Mouse (Mus musculus): Measurements from ENCODE around the gene Aen. TPM values are rescaled to one million over a fixed set of nuclear protein-coding genes. Genes with fewer than 3 reads are reported as not detected.
A peak's percentile ranks its signal among the peaks of the same experiment; 100 is the strongest.

Gene Aen
- polyA plus RNA-seq, 1 experiment from 2014 or later: 38.1 TPM

- no peak for ATAC-seq (replicated peaks; ENCODE audit: insufficient number of reproducible peaks, low FRiP score, low TSS enrichment, low read depth)
These were observed 30.3 kb upstream of the Aen start for GRCm38 (mm10) chr7:78865212-78865949.

DNA sequence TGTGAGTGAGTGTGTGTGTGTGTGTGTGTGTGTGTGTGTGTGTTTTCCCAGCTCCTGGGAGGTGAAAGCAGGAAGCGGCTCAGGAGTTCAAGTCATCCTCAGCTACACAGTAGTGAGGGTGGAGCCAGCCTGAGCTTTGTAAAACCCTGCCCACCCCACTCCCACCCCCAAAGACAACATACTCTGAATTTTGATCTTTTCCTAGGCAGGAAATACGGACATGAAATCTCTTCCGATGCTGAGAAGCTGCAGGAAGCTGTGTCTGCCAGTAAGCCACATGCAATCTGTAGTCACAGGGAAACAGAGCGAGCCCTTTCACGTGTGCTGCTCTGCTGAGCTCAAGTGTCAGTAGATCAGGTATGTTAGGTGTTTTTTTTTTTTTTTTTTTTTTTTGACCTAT is 26.9 kb upstream of the Aen start:
- H3K4me1 ChIP-seq (ENCODE audit: control insufficient read depth, insufficient read depth, low read length): no peaks in the 10 kb centered on the region
- ATAC-seq (replicated peaks; ENCODE audit: insufficient number of reproducible peaks, low FRiP score, low TSS enrichment, low read depth): no peak
- WGBS: 68% methylated on average over 5 of the region's 5 CpGs
- DNase-seq (ENCODE audit: low spot score): no peak
- H3K27ac ChIP-seq (replicated peaks; ENCODE audit: low read depth, low read length): no peak overlapping the region
- no peak overlapping the region for H3K4me2 ChIP-seq (ENCODE audit: low read depth, low read length)
- H3K9ac ChIP-seq (replicated peaks; ENCODE audit: low read length): no peak overlapping the region
- no peaks in the 10 kb centered on the region for H3K27me3 ChIP-seq (ENCODE audit: control insufficient read depth, insufficient read depth, low read length)
- no peak overlapping the region for H3K4me3 ChIP-seq (ENCODE audit: low read depth, low read length)
- H3K36me3 ChIP-seq (replicated peaks; ENCODE audit: control insufficient read depth, insufficient read depth, low read depth, low read length): no peaks in the 10 kb centered on the region
- H3K9me3 ChIP-seq (replicated peaks; ENCODE audit: control insufficient read depth, low read length): no peaks in the 10 kb centered on the region

More at GRCm38 (mm10) chr7:78865212-78865949, 30.3 kb upstream of the Aen start:
- no peak for DNase-seq (ENCODE audit: low spot score)
- H3K9ac ChIP-seq (replicated peaks; ENCODE audit: low read length): no peak overlapping the region
- no peaks in the 10 kb centered on the region for H3K36me3 ChIP-seq (replicated peaks; ENCODE audit: control insufficient read depth, insufficient read depth, low read depth, low read length)
- H3K27ac ChIP-seq (replicated peaks; ENCODE audit: low read depth, low read length): no peak overlapping the region
- H3K9me3 ChIP-seq (replicated peaks; ENCODE audit: control insufficient read depth, low read length): no peaks in the 10 kb centered on the region
- no peak overlapping the region for H3K4me2 ChIP-seq (ENCODE audit: low read depth, low read length)
- H3K4me3 ChIP-seq (ENCODE audit: low read depth, low read length): no peak overlapping the region
- 60% methylated on average over 12 of the region's 12 CpGs for whole genome bisulfite sequencing
- no peaks in the 10 kb centered on the region for H3K27me3 ChIP-seq (ENCODE audit: control insufficient read depth, insufficient read depth, low read length)
- no peaks in the 10 kb centered on the region for H3K4me1 ChIP-seq (ENCODE audit: control insufficient read depth, insufficient read depth, low read length)

DNA sequence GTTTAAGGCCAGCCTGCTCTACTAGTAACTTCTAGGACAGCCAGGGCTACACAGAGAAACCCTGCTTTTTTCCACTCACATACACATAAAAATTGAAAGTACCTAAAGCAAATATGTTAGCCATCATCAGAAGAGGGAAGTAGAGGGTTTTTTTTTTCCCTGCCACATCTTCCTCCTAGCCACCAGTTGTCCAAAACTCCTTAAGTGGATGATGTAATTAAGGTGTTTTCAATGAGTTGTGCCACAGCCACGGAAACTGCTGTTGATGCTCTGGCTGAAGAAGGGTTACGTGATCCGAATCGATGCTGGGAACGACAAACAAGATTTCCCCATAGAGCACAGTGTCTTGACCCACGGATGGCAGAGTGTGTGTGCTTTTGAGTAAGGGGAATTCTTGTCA is 23.3 kb upstream of the Aen start:
- no peaks in the 10 kb centered on the region for H3K27me3 ChIP-seq (ENCODE audit: control insufficient read depth, insufficient read depth, low read length)
- no peak overlapping the region for H3K27ac ChIP-seq (replicated peaks; ENCODE audit: low read depth, low read length)
- DNase-seq (ENCODE audit: low spot score) (no peak), ATAC-seq (replicated peaks; ENCODE audit: insufficient number of reproducible peaks, low FRiP score, low TSS enrichment, low read depth) (no peak)
- no peaks in the 10 kb centered on the region for H3K9me3 ChIP-seq (replicated peaks; ENCODE audit: control insufficient read depth, low read length)
- no peaks in the 10 kb centered on the region for H3K4me1 ChIP-seq (ENCODE audit: control insufficient read depth, insufficient read depth, low read length)
- no peak overlapping the region for H3K4me3 ChIP-seq (ENCODE audit: low read depth, low read length)
- WGBS: 77% methylated on average over 6 of the region's 6 CpGs
- no peak overlapping the region for H3K4me2 ChIP-seq (ENCODE audit: low read depth, low read length)
- H3K36me3 ChIP-seq (replicated peaks; ENCODE audit: control insufficient read depth, insufficient read depth, low read depth, low read length): no peaks in the 10 kb centered on the region
- no peak overlapping the region for H3K9ac ChIP-seq (replicated peaks; ENCODE audit: low read length)

DNA sequence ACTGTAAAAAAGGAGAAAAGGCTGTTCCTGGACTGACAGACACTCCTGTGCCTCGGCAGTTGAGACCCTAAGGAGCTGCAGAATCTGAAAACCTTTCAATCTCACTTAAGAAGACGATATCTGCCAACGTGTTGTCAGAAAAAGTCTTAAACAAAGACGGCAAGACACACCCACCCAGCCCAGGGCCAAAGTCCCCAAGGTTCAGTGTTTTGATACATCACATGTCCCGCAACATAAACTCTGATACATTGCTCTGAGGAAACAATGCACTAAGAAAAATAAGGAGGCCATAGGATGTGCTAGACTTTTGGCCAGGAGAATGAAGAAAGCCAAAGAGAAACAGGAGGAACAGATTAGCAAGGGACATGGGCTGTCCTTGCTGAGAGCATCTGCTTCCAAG is 22.8 kb upstream of the Aen start:
- Histone ChIP-seq H3K4me2 (ENCODE audit: low read depth, low read length) (no peak overlapping the region), H3K36me3 (replicated peaks; ENCODE audit: control insufficient read depth, insufficient read depth, low read depth, low read length) (no peaks in the 10 kb centered on the region), H3K9ac (replicated peaks; ENCODE audit: low read length) (no peak overlapping the region), H3K4me3 (ENCODE audit: low read depth, low read length) (no peak overlapping the region), H3K4me1 (ENCODE audit: control insufficient read depth, insufficient read depth, low read length) (no peaks in the 10 kb centered on the region), H3K27ac (replicated peaks; ENCODE audit: low read depth, low read length) (no peak overlapping the region), H3K27me3 (ENCODE audit: control insufficient read depth, insufficient read depth, low read length) (no peaks in the 10 kb centered on the region), H3K9me3 (replicated peaks; ENCODE audit: control insufficient read depth, low read length) (no peaks in the 10 kb centered on the region)
- DNase-seq (ENCODE audit: low spot score) (no peak), ATAC-seq (replicated peaks; ENCODE audit: insufficient number of reproducible peaks, low FRiP score, low TSS enrichment, low read depth) (no peak)
- WGBS: 78% methylated on average over 5 of the region's 5 CpGs

GRCm38 (mm10) chr7:78881607-78882468 is 13.8 kb upstream of the Aen start:
- no peak for ATAC-seq (replicated peaks; ENCODE audit: insufficient number of reproducible peaks, low FRiP score, low TSS enrichment, low read depth)

DNA sequence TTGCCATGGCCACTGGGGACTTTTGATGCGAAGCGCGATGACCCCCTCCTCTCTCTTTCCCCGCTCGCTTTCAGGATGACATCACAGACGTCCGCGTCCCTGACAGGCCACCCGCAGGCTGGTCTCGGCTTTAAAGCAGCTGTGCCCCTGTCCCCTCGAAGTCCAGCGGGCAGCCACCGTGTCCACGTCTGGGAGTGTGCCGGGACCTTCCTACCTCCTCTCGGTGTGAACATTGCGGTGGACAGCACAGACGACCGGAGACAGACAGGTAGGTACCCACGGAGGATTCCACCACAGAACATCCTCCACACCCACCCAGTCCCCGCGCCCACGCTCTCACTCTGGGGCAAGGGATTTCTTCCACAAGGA is 13.2 kb upstream of the Aen start:
- DNase-seq (ENCODE audit: low spot score) (peak; percentile 72), ATAC-seq (replicated peaks; ENCODE audit: insufficient number of reproducible peaks, low FRiP score, low TSS enrichment, low read depth) (peak; percentile 57)
- Histone ChIP-seq H3K9ac (replicated peaks; ENCODE audit: low read length) (peak overlapping the region; percentile 28), H3K36me3 (replicated peaks; ENCODE audit: control insufficient read depth, insufficient read depth, low read depth, low read length) (no peaks in the 10 kb centered on the region), H3K4me3 (ENCODE audit: low read depth, low read length) (peak overlapping the region; percentile 29), H3K9me3 (replicated peaks; ENCODE audit: control insufficient read depth, low read length) (no peaks in the 10 kb centered on the region), H3K27me3 (ENCODE audit: control insufficient read depth, insufficient read depth, low read length) (peaks cover 17% of the 10 kb centered on the region), H3K4me2 (ENCODE audit: low read depth, low read length) (peak overlapping the region; percentile 55), H3K4me1 (ENCODE audit: control insufficient read depth, insufficient read depth, low read length) (peaks cover 5% of the 10 kb centered on the region; the same call in 1 of the 2 replicates), H3K27ac (replicated peaks; ENCODE audit: low read depth, low read length) (no peak overlapping the region)
- 2% methylated on average over 23 of the region's 23 CpGs for WGBS

More at GRCm38 (mm10) chr7:78881607-78882468, 13.8 kb upstream of the Aen start:
- Histone ChIP-seq H3K9me3 (replicated peaks; ENCODE audit: control insufficient read depth, low read length) (no peaks in the 10 kb centered on the region), H3K27me3 (ENCODE audit: control insufficient read depth, insufficient read depth, low read length) (peaks cover 17% of the 10 kb centered on the region), H3K9ac (replicated peaks; ENCODE audit: low read length) (no peak overlapping the region), H3K27ac (replicated peaks; ENCODE audit: low read depth, low read length) (no peak overlapping the region), H3K4me1 (ENCODE audit: control insufficient read depth, insufficient read depth, low read length) (peaks cover 5% of the 10 kb centered on the region; the same call in 1 of the 2 replicates), H3K4me3 (ENCODE audit: low read depth, low read length) (peak overlapping the region; percentile 29), H3K4me2 (ENCODE audit: low read depth, low read length) (peak overlapping the region; percentile 55), H3K36me3 (replicated peaks; ENCODE audit: control insufficient read depth, insufficient read depth, low read depth, low read length) (no peaks in the 10 kb centered on the region)
- 15% methylated on average over 15 of the region's 16 CpGs for WGBS
- DNase-seq (ENCODE audit: low spot score): no peak

DNA sequence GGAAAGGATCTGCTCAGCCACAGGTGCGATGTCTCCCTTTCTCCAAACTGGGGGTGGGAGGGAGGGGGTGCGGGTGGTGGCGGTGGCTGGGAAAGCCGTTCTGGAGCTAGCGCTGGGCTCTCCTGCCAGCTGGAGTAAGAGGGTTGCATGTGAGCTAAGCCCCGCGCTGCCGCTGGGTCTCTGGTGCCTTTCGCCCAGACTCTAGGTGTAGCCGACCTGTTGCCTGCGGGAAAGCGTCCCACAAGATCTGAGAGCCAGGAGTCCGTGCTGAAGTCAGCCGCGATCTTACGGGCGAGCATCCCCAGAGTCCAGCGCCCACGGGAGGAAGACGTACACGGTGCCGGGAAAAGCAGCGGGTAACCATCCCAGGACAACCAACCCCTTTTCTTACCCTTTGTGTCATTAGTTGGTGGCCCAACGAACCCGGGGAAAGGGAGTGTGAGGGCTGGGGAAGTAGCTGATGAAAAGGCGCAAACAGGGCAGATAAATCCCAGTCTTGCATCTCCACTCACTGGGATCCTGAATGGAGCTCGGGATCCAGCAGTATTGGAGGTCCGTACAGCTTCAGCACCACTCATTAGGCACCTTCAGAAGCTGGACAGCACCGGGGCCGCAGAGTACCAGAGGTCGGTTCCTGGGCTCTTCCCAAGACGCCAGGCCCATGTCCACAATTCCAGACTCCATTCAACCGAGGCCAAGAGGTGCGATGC is 12.5 kb upstream of the Aen start:
- WGBS: 1% methylated on average over 34 of the region's 34 CpGs
- H3K9me3 ChIP-seq (replicated peaks; ENCODE audit: control insufficient read depth, low read length): no peaks in the 10 kb centered on the region
- peak; percentile 46 for DNase-seq (ENCODE audit: low spot score)
- H3K4me3 ChIP-seq (ENCODE audit: low read depth, low read length): peak overlapping the region; percentile 29
- no peak overlapping the region for H3K27ac ChIP-seq (replicated peaks; ENCODE audit: low read depth, low read length)
- ATAC-seq (replicated peaks; ENCODE audit: insufficient number of reproducible peaks, low FRiP score, low TSS enrichment, low read depth): no peak
- H3K36me3 ChIP-seq (replicated peaks; ENCODE audit: control insufficient read depth, insufficient read depth, low read depth, low read length): no peaks in the 10 kb centered on the region
- H3K4me1 ChIP-seq (ENCODE audit: control insufficient read depth, insufficient read depth, low read length): peaks cover 5% of the 10 kb centered on the region; the same call in 1 of the 2 replicates
- peak overlapping the region; percentile 28 for H3K9ac ChIP-seq (replicated peaks; ENCODE audit: low read length)
- peak overlapping the region; percentile 55 for H3K4me2 ChIP-seq (ENCODE audit: low read depth, low read length)
- peaks cover 17% of the 10 kb centered on the region for H3K27me3 ChIP-seq (ENCODE audit: control insufficient read depth, insufficient read depth, low read length)

Data from embryonic facial prominence, embryonic 11.5 days (tissue).